Mouse (Mus musculus) liver, embryonic 16.5 days (tissue): Measurements from ENCODE around the gene Ulk4. TPM values are rescaled to one million over a fixed set of nuclear protein-coding genes. Genes with fewer than 3 reads are reported as not detected.

Source experiments
- ATAC-seq: fragments of 200-750 bp; cut with Nextera tagmentation; 2 replicates; pipeline ENCODE4 v1.8.0; 2017; ENCODE audit warnings: low read depth, mild to moderate bottlenecking, moderate number of reproducible peaks, moderate library complexity
- H3K27ac ChIP-seq: fragments of 300-500 bp; sonication (generic); 2 replicates; pipeline ENCODE4 v1.5.1; 2014; ENCODE audit warnings: mild to moderate bottlenecking, low read length
- H3K27me3 ChIP-seq: fragments of 300-500 bp; sonication (generic); 2 replicates; pipeline ENCODE4 v1.6.1; 2014; ENCODE audit warnings: low read depth, low read length, mixed read lengths; ENCODE audit not compliant: control insufficient read depth, insufficient read depth
- H3K36me3 ChIP-seq: fragments of 300-500 bp; sonication (generic); 2 replicates; pipeline ENCODE4 v1.6.1; 2014; ENCODE audit warnings: mild to moderate bottlenecking; ENCODE audit not compliant: control insufficient read depth, insufficient read depth
- H3K4me1 ChIP-seq: fragments of 300-500 bp; sonication (generic); 2 replicates; pipeline ENCODE4 v1.6.1; 2014; ENCODE audit warnings: low read depth, low read length, mixed read lengths; ENCODE audit not compliant: control insufficient read depth
- H3K4me2 ChIP-seq: fragments of 300-500 bp; sonication (generic); 2 replicates; pipeline ENCODE4 v1.6.1; 2014; ENCODE audit warnings: low read depth, low read length, mixed read lengths
- H3K4me3 ChIP-seq: fragments of 300-500 bp; sonication (generic); 2 replicates; pipeline ENCODE4 v1.5.1; 2014; ENCODE audit warnings: low read depth, mild to moderate bottlenecking, low read length
- H3K9ac ChIP-seq: fragments of 300-500 bp; sonication (generic); 2 replicates; pipeline ENCODE4 v1.6.1; 2014; ENCODE audit warnings: low read depth, low read length
- H3K9me3 ChIP-seq: fragments of 300-500 bp; sonication (generic); replicated peaks from 2 replicates; pipeline ENCODE4 v1.6.1; 2016; ENCODE audit warnings: low read length; ENCODE audit not compliant: control insufficient read depth
- WGBS: fragments of 180-500 bp; shearing (Covaris S2); extraction: QIAGEN DNeasy Blood & Tissue Kit; methylation state at CpG from one replicate; pipeline ENCODE4 v1.1.7; 2014; ENCODE audit not compliant: insufficient replicate concordance; 5-methylcytosine and 5-hydroxymethylcytosine counted together
- polyA plus RNA-seq: library from polyadenylated mRNA; unstranded; fragments of >200 nt; fragmentation: Nextera tagmentation; extraction: Ambion mirVana; gene quantifications from 2 replicates; pipeline ENCODE4 v1.2.1, GENCODE M21; 2015

Ulk4 gene
- polyA plus RNA-seq, 1 experiment from 2014 or later = 30.8 TPM

DNA sequence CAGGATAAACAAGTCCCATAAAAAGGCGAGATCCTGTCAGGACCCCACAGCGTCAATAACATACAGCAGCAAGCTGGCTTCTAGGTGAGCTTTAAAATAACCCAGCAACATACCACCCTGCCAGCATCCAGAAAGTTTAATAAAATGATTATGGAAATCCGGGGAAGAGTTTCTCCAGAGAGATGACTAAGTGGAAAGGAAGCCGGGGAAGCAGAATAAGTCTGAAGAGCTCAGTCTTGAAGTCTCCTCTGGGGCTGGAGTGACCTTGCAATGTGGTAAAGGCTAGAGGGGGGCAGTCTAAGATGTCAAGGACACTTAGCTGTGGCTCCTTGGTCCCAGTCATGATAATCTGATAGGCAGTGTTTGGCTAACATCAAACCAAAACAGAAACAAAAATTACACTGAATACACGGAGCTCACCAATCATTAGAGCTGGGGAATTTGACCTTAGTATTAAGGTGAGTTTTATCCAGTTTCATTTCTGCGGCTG is 303.9 kb downstream of the Ulk4 start:
- Histone ChIP-seq H3K27ac (no peak overlapping the region), H3K4me1 (no peaks in the 10 kb centered on the region)

DNA sequence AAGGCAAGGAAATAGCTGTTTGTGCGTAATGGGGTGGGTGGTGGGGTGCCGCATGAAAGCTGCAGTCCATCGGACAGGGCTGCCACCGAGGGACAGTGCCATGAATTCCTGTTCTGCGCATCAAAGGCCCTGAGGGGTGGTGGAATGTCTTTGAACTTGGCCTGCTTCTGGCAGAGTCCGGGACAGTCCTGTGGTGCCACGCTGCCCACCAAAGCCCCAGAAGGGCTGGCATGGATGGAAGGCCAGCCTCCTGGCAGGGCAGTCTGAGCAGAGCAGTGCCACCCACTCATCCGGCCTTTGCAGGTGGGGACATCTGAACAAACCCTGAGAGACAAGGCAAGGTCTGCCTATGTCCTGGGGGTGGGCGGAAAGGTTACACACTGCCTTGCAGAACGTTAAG is 312.0 kb downstream of the Ulk4 start:
- H3K27me3 ChIP-seq = no peaks in the 10 kb centered on the region
- H3K27ac ChIP-seq = no peak overlapping the region
- no peak overlapping the region for H3K9ac ChIP-seq
- peaks cover 8% of the 10 kb centered on the region for H3K4me1 ChIP-seq
- no peak overlapping the region for H3K4me2 ChIP-seq
- H3K4me3 ChIP-seq = no peak overlapping the region
- no peaks in the 10 kb centered on the region for H3K9me3 ChIP-seq
- H3K36me3 ChIP-seq = peaks cover 27% of the 10 kb centered on the region
- 83% methylated on average over 10 of the region's 10 CpGs for WGBS
- ATAC-seq = no peak

More for the DNA sequence above, 303.9 kb downstream of the Ulk4 start:
- 64% methylated on average over 6 of the region's 6 CpGs for WGBS
- Histone ChIP-seq H3K27me3 (no peaks in the 10 kb centered on the region), H3K36me3 (no peaks in the 10 kb centered on the region), H3K9me3 (no peaks in the 10 kb centered on the region), H3K9ac (no peak overlapping the region), H3K4me2 (no peak overlapping the region), H3K4me3 (no peak overlapping the region)
- ATAC-seq = no peak

DNA sequence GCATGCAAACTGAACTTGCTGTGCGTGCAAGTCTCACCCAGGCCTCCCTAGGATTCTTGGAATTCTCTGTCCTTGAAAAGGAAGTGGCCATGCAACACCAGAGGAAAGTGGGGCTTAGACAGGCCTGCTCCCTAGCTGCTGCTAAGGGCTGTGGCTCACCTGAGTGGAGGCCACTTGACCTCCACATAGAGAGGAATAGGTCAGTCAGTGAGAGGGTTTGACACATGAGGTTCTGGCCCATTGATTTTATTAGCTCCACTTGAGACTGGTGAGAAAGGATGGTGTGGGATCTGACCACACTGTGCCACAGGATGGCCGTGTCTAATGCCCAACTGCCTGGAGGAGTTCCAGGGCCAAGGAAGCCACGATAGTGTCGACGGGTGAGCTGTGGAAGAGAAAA is 312.8 kb downstream of the Ulk4 start:
- no peak for ATAC-seq
- 79% methylated on average over 5 of the region's 5 CpGs for WGBS
- no peak overlapping the region for H3K4me2 ChIP-seq
- peaks cover 8% of the 10 kb centered on the region for H3K4me1 ChIP-seq
- no peaks in the 10 kb centered on the region for H3K9me3 ChIP-seq
- H3K9ac ChIP-seq = no peak overlapping the region
- no peak overlapping the region for H3K4me3 ChIP-seq
- no peaks in the 10 kb centered on the region for H3K27me3 ChIP-seq
- H3K36me3 ChIP-seq = peaks cover 32% of the 10 kb centered on the region
- no peak overlapping the region for H3K27ac ChIP-seq

DNA sequence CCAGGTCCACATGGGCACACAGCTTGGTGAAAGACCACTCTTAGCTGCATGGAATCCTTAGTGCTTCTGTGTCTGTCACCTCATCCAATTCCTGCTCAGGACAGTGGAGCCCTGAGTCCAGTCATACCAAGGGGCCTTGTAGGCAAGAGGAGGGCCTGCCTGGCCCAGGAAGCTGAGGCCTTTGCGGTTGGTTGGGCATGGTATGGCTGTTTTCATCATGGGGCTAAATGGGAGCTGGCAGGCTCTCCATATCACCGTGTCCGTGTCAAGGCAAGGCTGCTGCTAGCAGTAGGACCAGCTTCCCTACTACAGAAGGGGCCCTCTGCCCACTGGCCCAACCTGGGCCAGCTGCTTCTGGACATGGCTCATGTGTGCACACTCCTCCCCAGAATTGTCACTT is 313.3 kb downstream of the Ulk4 start:
- no peak overlapping the region for H3K4me3 ChIP-seq
- 84% methylated on average over 3 of the region's 3 CpGs for WGBS
- no peak overlapping the region for H3K9ac ChIP-seq
- no peak overlapping the region for H3K27ac ChIP-seq
- H3K9me3 ChIP-seq = no peaks in the 10 kb centered on the region
- H3K4me1 ChIP-seq = peaks cover 8% of the 10 kb centered on the region
- no peak for ATAC-seq
- H3K36me3 ChIP-seq = peaks cover 37% of the 10 kb centered on the region
- H3K4me2 ChIP-seq = no peak overlapping the region
- no peaks in the 10 kb centered on the region for H3K27me3 ChIP-seq

DNA sequence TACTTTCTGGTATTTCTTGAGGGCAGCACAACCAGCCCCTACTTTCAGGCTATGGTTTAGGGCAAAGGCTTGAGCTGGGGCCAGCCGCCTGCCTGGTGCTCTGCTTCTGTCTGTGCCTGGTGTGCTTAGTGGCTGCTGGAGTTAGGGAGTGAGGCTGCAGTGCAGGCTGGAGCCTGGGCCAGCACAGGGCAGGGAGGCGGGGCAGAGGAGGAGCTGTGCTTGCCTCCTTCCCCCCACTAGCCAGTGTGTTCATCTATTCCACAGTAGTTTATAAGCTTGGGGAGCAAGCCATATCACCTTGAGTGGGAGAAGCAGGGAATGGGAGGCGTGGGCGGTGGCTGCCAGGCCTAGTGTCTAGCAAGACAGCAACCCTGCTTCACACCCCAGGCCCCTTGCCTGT is 313.9 kb downstream of the Ulk4 start:
- Histone ChIP-seq H3K9ac (no peak overlapping the region), H3K9me3 (no peaks in the 10 kb centered on the region), H3K27me3 (no peaks in the 10 kb centered on the region), H3K4me2 (no peak overlapping the region), H3K4me3 (no peak overlapping the region), H3K4me1 (peaks cover 8% of the 10 kb centered on the region), H3K27ac (no peak overlapping the region), H3K36me3 (peaks cover 43% of the 10 kb centered on the region)
- no peak for ATAC-seq
- 79% methylated on average over 4 of the region's 4 CpGs for WGBS

DNA sequence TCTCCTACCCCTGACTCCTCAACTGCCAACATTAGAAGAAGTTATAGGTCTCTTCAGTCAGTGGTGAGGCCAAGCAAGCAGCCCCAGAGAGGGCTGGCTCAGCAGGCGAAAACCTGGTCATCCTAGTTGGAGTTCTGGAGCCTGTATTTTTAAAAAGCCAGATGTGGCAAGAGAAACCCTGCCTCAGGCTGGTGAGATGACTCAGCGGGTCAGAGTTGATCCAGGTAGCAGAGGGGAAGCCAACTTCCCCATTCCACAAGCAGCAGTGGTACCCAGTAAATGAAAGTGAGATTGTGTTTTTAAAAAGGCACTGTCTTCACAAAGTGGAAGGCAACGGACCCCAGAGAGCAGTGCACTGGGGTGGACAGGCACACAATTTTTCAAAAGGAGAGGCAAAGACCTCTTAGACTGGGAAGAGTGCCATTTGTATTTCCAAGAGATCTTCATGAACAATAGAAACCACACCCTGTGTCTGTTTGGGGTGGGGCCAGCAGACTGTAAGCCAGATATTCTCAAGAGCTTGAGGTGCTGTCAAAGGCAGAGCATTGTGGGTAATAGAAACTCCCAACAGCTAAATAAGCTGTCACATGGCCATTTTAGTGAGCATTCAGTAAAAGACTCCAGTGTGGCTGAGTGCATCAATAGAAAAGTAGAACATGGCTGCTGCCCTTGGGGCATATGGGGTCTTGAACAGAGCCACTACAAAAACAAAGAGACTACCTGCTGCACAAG is 314.9 kb downstream of the Ulk4 start:
- H3K27ac ChIP-seq = no peak overlapping the region
- H3K36me3 ChIP-seq = peaks cover 53% of the 10 kb centered on the region
- H3K9ac ChIP-seq = no peak overlapping the region
- H3K4me2 ChIP-seq = no peak overlapping the region
- ATAC-seq = 0 out of 2 replicates have a peak, but pooled peaks have one; percentile 22
- 45% methylated on average over 3 of the region's 3 CpGs for WGBS
- H3K9me3 ChIP-seq = no peaks in the 10 kb centered on the region
- H3K27me3 ChIP-seq = no peaks in the 10 kb centered on the region
- no peak overlapping the region for H3K4me3 ChIP-seq
- H3K4me1 ChIP-seq = peaks cover 8% of the 10 kb centered on the region

DNA sequence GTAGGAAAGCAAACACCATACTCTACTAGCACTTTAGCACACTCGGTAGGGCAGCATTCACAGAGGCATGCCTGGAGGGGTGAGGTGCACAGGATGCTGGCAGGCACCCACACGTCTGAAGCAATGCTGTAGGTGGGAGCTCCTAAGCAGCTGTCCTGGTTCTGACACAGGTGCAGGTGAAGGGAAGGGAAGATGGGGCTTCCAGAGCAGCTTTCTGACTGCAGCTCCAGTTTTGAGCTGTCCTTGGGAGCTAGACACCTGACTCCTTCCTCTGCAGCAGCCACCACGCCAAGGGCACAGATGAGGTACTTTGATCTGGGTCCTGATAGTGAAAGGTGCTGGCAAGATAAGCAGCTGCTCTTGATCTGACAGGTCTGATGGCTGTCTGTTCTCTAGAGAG is 315.5 kb downstream of the Ulk4 start:
- Histone ChIP-seq H3K27ac (no peak overlapping the region), H3K9me3 (no peaks in the 10 kb centered on the region), H3K27me3 (no peaks in the 10 kb centered on the region), H3K4me3 (no peak overlapping the region), H3K4me2 (no peak overlapping the region), H3K36me3 (peaks cover 60% of the 10 kb centered on the region), H3K9ac (no peak overlapping the region), H3K4me1 (peaks cover 8% of the 10 kb centered on the region)
- WGBS = 40% methylated on average over 3 of the region's 3 CpGs
- ATAC-seq = no peak

DNA sequence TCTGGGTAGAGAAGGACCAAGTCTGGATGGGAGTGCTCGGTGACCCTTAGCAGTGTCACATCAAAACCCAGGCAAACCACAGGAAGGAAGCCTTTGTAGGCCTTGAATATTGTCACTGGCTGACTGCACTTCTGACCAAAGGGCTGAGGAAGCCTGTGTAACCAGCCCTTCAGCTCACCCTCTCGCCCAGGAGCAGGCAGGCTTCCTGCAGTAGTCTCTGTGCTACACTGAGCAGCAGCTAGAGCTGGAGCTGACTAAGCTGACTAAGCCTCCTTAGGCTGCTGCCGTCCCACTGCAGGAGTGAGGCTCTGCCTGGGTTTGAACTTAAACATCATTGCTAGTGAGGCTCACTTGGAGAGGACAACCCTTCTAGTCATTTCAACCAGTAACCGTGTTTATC is 316.4 kb downstream of the Ulk4 start:
- no peak overlapping the region for H3K4me3 ChIP-seq
- no peak overlapping the region for H3K27ac ChIP-seq
- no peaks in the 10 kb centered on the region for H3K9me3 ChIP-seq
- H3K4me2 ChIP-seq = no peak overlapping the region
- H3K27me3 ChIP-seq = no peaks in the 10 kb centered on the region
- no peak overlapping the region for H3K9ac ChIP-seq
- WGBS = 45% methylated on average over 4 of the region's 4 CpGs
- peaks cover 66% of the 10 kb centered on the region for H3K36me3 ChIP-seq
- no peak for ATAC-seq
- peaks cover 8% of the 10 kb centered on the region for H3K4me1 ChIP-seq

DNA sequence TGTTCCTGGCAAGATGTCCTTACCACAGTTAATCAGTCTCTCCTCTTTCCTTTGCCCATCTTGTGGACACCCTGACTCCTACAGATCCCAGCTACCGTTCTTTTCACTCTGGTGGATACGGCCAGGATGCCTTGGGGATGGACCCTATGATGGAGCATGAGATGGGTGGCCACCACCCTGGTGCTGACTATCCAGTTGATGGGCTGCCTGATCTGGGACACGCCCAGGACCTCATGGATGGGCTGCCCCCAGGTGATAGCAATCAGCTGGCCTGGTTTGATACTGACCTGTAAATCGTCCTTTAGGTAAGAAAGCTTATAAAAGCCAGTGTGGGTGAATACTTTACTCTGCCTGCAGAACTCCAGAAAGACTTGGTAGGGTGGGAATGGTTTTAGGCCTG is 317.8 kb downstream of the Ulk4 start:
- Histone ChIP-seq H3K4me2 (no peak overlapping the region), H3K27me3 (no peaks in the 10 kb centered on the region), H3K9ac (no peak overlapping the region), H3K4me3 (no peak overlapping the region), H3K4me1 (peaks cover 8% of the 10 kb centered on the region), H3K9me3 (no peaks in the 10 kb centered on the region), H3K27ac (no peak overlapping the region), H3K36me3 (peaks cover 72% of the 10 kb centered on the region)
- WGBS = 68% methylated on average over 4 of the region's 4 CpGs
- no peak for ATAC-seq
